Mouse (Mus musculus): ENCODE data around the gene Slc12a4. TPM values are rescaled to one million over a fixed set of nuclear protein-coding genes. Genes with fewer than 3 reads are reported as not detected.
A peak's percentile ranks its signal among the peaks of the same experiment; 100 is the strongest.
"Not testable (repeated sequence)": the region's sequence is repeated elsewhere in the genome, so short reads cannot be mapped to it uniquely, and the experiment has no call there.

Gene Slc12a4
- polyA plus RNA-seq, 1 experiment from 2014 or later, result 37.7 TPM

DNA sequence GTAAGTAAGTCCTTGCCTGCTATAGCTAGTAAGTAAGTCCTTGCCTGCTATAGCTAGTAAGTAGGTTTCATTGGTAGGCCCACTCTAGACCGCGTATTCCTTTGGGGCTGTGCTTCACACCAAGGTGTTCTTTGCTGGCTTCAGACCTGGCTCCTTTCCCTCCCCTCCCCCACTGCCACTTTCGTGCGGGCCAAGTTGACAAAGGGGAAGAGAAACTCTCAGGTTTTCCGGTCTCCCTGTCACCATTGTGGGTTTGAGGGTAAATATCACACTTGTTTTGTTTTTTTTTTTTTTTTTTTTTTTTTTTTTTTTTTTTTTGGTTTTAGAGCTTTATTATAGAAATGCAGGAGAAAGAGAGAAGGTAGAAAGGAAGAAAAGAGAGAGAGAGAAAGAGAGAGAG lies 26.6 kb upstream of the Slc12a4 start:
- WGBS, result 68% methylated on average over 5 of the region's 5 CpGs
- Histone ChIP-seq H3K4me3 (no peak overlapping the region), H3K36me3 (no peaks in the 10 kb centered on the region), H3K27me3 (ENCODE audit: low read depth, poor library complexity, severe bottlenecking) (peaks cover 6% of the 10 kb centered on the region), H3K27ac (no peak overlapping the region), H3K4me1 (peaks cover 11% of the 10 kb centered on the region; the same call in 1 of the 2 replicates), H3K9me3 (replicated peaks) (no peaks in the 10 kb centered on the region)
- DNase-seq (ENCODE audit: low spot score), result no peak

DNA sequence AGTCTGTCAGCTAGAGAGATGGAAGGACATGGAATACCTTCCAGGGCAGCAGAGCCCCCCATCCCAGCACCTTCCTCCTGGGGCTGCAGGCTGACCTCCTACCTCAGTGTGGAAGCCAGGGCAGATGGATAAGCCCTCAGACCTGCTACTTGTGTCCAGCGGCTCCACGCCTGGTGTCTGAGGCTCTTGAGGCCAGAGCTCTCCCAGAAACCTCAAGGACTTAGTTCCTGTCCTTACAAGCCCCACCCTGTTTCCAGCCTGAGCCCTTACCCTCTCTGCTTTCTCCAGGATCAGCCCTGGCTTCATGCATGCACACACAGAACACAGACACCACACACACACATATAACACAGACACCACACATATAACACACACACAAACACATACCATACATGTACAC lies 25.6 kb upstream of the Slc12a4 start:
- DNase-seq (ENCODE audit: low spot score), result no peak
- peak overlapping the region; percentile 72 for H3K27ac ChIP-seq
- no peaks in the 10 kb centered on the region for H3K36me3 ChIP-seq
- H3K9me3 ChIP-seq (replicated peaks), result no peaks in the 10 kb centered on the region
- H3K27me3 ChIP-seq (ENCODE audit: low read depth, poor library complexity, severe bottlenecking), result peaks cover 6% of the 10 kb centered on the region
- peaks cover 11% of the 10 kb centered on the region; the same call in 1 of the 2 replicates for H3K4me1 ChIP-seq
- H3K4me3 ChIP-seq, result no peak overlapping the region
- WGBS, result 81% methylated on average over 2 of the region's 2 CpGs

DNA sequence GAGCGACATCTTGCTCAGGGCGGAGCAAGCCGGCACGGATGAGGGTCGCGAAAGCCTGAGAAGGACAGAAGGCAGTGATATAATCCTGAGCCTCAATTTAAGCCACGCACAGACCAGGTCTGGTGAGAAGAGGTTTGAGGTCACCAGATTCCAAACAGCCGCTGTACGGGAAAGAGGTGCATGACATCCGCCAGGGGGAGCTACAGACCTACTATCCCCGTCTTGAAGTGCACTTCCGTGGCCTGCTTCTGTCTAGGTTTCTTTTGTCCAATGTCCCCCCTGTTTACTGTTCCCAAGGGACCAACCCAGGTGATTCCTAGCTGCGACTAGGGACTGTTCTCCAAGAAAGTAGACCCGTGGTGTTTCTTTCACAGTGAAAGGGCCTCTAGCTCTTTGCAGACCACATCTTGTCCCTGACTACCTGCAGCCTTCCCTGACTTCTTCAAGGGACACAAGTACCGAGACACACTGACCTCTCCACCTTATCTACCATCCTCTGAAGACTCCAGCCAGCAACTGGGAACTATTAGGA lies 25.0 kb upstream of the Slc12a4 start, which contains the start of gene Dus2:
Gene Dus2 (plus strand): TSS at position 482 of the 532 bp plus-strand sequence.
- Histone ChIP-seq H3K4me3 (0 out of 2 replicates have a peak within 1 kb of the TSS, but pooled peaks have one; percentile 14), H3K27ac (peak within 1 kb of the TSS; percentile 72), H3K27me3 (ENCODE audit: low read depth, poor library complexity, severe bottlenecking) (peaks cover 6% of the 10 kb centered on the region), H3K4me1 (peaks cover 11% of the 10 kb centered on the region; the same call in 1 of the 2 replicates), H3K36me3 (no peaks in the 10 kb centered on the region), H3K9me3 (replicated peaks) (no peaks in the 10 kb centered on the region)
- peak; percentile 91 for DNase-seq (ENCODE audit: low spot score)
- WGBS, result 11% methylated on average over 15 of the region's 15 CpGs

DNA sequence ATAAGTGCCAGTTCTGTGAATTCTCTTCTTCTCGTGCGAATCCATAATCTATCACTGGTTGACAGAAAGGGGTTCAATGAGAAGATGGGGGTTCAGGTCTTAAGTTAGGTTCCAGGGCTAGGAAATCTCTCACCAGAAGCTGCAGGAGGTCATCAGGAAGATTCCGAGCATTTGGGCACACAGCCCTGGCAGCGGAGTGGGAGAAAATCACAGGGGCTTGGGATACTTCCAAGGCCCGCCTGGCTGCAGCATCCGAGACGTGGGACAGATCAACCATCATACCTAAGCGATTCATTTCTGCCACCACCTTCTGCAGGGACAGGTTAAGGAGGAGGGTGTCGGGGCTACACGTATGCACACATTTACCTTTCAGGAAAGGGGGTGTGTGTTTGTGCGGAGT lies 22.6 kb upstream of the Slc12a4 start:
- H3K9me3 ChIP-seq (replicated peaks), result no peaks in the 10 kb centered on the region
- no peak for DNase-seq (ENCODE audit: low spot score)
- H3K4me3 ChIP-seq, result no peak overlapping the region
- H3K4me1 ChIP-seq, result peaks cover 11% of the 10 kb centered on the region; the same call in 1 of the 2 replicates
- H3K27ac ChIP-seq, result no peak overlapping the region
- 87% methylated on average over 11 of the region's 11 CpGs for WGBS
- H3K36me3 ChIP-seq, result no peaks in the 10 kb centered on the region
- peaks cover 6% of the 10 kb centered on the region for H3K27me3 ChIP-seq (ENCODE audit: low read depth, poor library complexity, severe bottlenecking)

DNA sequence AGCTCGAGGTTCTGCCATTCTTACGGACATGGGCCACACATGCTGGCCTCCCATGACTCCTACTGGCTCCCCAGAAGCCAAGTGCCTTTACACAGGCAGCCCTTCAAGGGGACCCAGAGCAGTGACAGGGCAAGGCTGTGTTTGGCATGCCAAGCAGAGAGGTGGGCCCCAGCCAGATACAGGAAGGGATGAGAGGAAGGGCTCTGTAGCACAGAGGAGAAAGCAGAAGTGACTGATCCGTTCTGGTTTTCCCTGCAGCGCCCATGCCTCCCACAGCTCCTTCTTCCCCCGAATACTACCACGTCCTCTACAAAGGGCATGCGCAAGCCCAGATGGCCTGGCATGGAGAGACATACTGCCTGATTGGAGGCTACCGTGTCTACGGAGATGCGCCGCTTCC lies 17.5 kb upstream of the Slc12a4 start:
- not testable (repeated sequence) for DNase-seq (ENCODE audit: low spot score); H3K27me3 ChIP-seq (ENCODE audit: low read depth, poor library complexity, severe bottlenecking); H3K9me3 ChIP-seq (replicated peaks); H3K36me3 ChIP-seq; H3K4me3 ChIP-seq; H3K4me1 ChIP-seq; H3K27ac ChIP-seq
- WGBS, result 84% methylated on average over 11 of the region's 11 CpGs

DNA sequence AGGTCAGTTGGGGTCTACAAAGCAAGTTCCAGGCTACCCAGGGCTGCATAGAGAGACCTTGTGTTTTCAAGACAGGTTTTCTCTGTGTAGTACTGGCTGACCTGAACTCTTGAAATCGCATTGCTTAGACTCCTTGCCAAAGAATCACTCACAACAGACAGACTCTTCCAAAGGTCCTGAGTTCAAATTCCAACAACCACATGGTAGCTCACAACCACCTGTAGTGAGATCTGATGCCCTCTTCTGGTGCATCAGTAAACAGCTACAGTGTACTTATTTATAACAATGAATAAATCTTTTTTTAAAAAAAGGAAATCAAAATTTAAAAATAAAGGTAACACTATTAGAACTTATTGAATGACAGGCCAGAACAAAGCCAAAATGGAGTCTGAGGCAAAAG lies 15.2 kb upstream of the Slc12a4 start:
- Histone ChIP-seq H3K27ac (no peak overlapping the region), H3K27me3 (ENCODE audit: low read depth, poor library complexity, severe bottlenecking) (no peaks in the 10 kb centered on the region), H3K4me3 (no peak overlapping the region), H3K9me3 (replicated peaks) (no peaks in the 10 kb centered on the region; the same call in 1 of the 2 replicates), H3K36me3 (no peaks in the 10 kb centered on the region), H3K4me1 (no peaks in the 10 kb centered on the region)
- DNase-seq (ENCODE audit: low spot score), result no peak
- WGBS, result 95% methylated on average over 1 of the region's 1 CpGs

DNA sequence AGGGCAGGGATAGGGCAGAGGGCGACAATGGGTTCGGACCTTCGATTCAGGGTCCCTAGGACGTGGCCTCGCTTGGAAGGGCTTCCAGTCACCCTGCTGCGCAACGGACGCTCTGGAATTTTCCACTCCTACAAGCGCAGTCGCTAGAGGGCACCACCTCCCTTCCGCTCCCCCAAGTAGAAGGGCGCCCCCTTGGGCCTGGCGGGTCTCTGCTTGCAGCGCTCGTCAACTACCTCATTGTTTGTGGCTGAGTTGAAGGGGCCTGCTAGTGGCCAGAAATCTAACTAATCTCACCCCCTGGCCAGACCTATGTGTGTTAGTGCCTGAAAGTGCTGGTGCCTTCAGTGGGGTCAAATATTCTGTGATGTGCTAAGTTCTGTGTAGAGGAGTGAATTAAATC lies 13.4 kb upstream of the Slc12a4 start, which contains the start of gene Dpep3:
Gene Dpep3 (minus strand): TSS at position 105 of the 400 bp plus-strand sequence.
- Histone ChIP-seq H3K4me3 (no peak within 1 kb of the TSS), H3K9me3 (replicated peaks) (no peaks in the 10 kb centered on the region; the same call in 1 of the 2 replicates), H3K36me3 (no peaks in the 10 kb centered on the region), H3K27me3 (ENCODE audit: low read depth, poor library complexity, severe bottlenecking) (no peaks in the 10 kb centered on the region), H3K27ac (no peak within 1 kb of the TSS), H3K4me1 (no peaks in the 10 kb centered on the region)
- no peak for DNase-seq (ENCODE audit: low spot score)
- 91% methylated on average over 15 of the region's 15 CpGs for WGBS

DNA sequence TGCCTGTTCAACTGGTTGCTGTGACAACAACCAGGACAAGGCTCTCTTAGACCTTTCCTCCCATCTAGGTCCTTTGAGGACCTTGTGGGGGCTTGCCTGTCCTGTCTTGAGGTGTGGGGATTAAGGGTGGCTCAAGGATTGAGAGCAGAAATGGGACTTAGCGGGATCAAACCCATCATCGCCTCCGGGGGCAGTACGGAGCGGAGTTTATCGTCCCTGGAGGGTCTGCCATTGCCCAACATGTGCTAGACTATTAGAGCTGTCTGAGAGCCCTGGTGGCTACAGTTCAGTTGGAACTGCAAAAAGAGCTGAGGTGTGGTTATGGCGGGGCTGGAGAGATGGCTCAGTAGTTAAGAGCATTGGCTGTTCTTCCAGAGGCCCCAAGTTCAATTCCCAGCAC lies 9.5 kb upstream of the Slc12a4 start:
- H3K27me3 ChIP-seq (ENCODE audit: low read depth, poor library complexity, severe bottlenecking), result no peaks in the 10 kb centered on the region
- no peaks in the 10 kb centered on the region for H3K4me1 ChIP-seq
- no peak for DNase-seq (ENCODE audit: low spot score)
- no peaks in the 10 kb centered on the region; the same call in 1 of the 2 replicates for H3K9me3 ChIP-seq (replicated peaks)
- 69% methylated on average over 7 of the region's 7 CpGs for WGBS
- H3K4me3 ChIP-seq, result no peak overlapping the region
- H3K27ac ChIP-seq, result no peak overlapping the region
- no peaks in the 10 kb centered on the region for H3K36me3 ChIP-seq

DNA sequence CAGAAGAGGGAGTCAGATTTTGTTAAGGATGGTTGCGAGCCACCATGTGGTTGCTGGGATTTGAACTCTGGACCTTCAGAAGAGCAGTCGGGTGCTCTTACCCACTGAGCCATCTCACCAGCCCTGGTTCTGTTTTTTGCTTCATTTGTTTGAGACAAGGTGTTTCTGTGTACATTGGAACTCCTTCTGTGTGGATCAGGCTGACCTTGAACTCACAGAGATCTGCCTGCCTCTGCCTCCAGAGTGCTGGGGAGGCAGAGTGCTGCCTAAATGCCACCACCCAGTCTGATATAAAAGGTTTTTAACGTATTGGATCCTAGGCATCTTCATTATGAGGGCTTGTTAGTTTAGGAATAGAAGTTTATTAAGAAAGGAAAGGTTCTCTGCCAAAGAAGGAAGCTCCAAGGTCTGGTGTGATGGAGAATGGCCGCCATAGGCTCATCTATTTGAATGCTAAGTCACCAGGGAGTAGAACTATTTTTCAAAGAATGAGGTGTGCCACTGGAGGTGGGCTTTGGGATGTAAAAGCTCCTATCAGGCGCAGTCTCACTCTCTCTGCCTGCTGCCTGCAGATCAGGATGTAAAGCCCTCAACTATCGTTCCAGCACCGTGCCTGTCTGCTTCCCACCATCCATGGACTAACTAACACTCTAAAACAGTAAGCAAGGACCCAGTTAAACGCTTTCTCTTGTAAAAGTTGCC lies 5.3 kb upstream of the Slc12a4 start:
- H3K9me3 ChIP-seq (replicated peaks), result no peaks in the 10 kb centered on the region
- peaks cover 13% of the 10 kb centered on the region for H3K4me1 ChIP-seq
- H3K4me3 ChIP-seq, result no peak overlapping the region
- WGBS, result 78% methylated on average over 8 of the region's 8 CpGs
- H3K27ac ChIP-seq, result no peak overlapping the region
- no peak for DNase-seq (ENCODE audit: low spot score)
- H3K27me3 ChIP-seq (ENCODE audit: low read depth, poor library complexity, severe bottlenecking), result peaks cover 14% of the 10 kb centered on the region
- no peaks in the 10 kb centered on the region for H3K36me3 ChIP-seq

DNA sequence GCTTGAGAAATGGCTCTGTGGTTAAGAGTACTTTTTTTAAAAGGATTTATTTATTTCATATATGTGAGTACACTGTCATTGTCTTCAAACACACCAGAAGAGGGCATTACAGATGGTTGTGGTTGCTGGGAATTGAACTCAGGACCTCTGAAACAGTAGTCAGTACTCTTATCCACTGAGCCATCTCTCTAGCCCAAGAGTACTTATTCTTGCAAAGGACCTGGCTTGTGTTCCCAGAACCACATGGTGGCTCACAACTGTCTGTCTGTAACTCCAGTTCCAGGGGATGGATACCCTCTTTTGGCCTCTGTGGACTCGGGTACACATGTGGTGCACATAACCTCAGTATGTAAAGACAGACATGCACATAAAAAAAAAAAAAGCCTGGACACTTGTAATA lies 3.5 kb upstream of the Slc12a4 start:
- no peak overlapping the region for H3K4me3 ChIP-seq
- H3K27me3 ChIP-seq (ENCODE audit: low read depth, poor library complexity, severe bottlenecking), result peaks cover 14% of the 10 kb centered on the region
- H3K9me3 ChIP-seq (replicated peaks), result no peaks in the 10 kb centered on the region
- H3K4me1 ChIP-seq, result peaks cover 31% of the 10 kb centered on the region
- no peaks in the 10 kb centered on the region for H3K36me3 ChIP-seq
- 97% methylated on average over 1 of the region's 1 CpGs for WGBS
- H3K27ac ChIP-seq, result no peak overlapping the region
- no peak for DNase-seq (ENCODE audit: low spot score)

DNA sequence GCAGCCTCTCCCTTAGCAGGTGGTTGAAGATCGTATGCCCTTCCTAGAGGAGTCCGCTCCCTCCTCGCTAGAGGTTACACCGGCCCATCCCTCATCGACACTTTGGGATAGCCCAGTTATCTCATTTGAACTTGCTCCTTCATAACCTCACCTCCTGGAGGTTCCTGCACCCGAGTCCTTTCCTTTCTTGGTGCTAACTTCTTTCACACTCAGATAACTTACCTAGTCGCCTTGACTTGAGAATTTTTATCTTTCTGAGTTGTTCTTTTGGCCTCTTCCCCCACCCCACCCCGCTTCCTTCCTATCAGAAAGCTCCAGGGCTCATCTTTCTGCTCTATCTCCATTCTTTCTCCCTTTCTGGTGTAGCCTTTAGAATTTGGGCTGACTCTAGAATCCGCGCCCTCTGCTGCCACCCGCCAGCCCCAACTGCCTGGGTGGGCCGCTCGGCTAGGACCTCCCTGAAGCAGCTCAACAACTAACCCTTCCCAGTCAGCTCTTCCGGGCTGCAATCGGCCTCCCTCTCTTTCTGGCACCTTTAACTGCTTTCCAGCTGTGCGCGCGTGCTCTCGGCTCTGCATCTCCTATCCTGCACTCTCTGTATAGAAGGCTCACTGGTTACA lies 905 bp upstream of the Slc12a4 start:
- peaks cover 41% of the 10 kb centered on the region for H3K4me1 ChIP-seq
- peak overlapping the region; percentile 93 for H3K27ac ChIP-seq

DNA sequence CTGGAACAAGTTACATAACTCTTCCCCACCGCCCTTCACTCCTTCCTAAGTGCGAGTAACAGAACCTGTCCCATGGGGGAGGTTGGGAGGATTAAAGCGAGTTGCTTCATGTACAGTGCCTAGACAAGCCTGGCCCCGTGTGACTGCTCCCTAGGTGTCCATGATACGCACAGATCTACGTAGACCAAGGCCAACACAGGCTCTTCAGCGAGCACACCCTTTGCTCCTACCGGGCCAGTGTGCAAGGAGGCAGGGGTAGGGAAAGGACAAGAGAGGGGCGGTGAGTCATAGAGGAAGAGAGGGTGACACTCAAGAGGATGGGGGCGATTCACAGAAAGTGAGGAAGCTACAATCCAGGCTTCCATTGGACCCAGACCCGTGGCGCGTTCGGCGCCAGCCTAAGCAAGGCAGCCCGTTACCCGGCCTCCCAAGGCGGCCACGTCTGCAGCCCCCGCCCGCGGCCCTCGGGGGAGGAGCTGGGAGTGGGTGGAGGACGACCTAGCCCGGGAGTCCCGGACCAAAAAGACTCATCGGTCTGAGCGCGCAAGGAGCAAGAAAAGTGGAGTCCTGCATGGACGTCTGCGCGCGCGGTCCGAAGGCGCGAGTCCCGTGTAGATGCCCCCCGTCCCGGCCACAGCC lies 512 bp downstream of the Slc12a4 start:
- H3K4me3 ChIP-seq, result peak overlapping the region; percentile 87
- H3K9me3 ChIP-seq (replicated peaks), result no peaks in the 10 kb centered on the region
- peak; percentile 77 for DNase-seq (ENCODE audit: low spot score)
- H3K27ac ChIP-seq, result peak overlapping the region; percentile 93
- H3K27me3 ChIP-seq (ENCODE audit: low read depth, poor library complexity, severe bottlenecking), result peaks cover 14% of the 10 kb centered on the region
- WGBS, result 3% methylated on average over 38 of the region's 40 CpGs
- H3K4me1 ChIP-seq, result peaks cover 41% of the 10 kb centered on the region
- H3K36me3 ChIP-seq, result peaks cover 13% of the 10 kb centered on the region; the same call in 1 of the 2 replicates

More for the DNA sequence above, 905 bp upstream of the Slc12a4 start:
- H3K9me3 ChIP-seq (replicated peaks), result no peaks in the 10 kb centered on the region
- H3K4me3 ChIP-seq, result peak overlapping the region; percentile 87
- peak; percentile 84 for DNase-seq (ENCODE audit: low spot score)
- WGBS, result 5% methylated on average over 19 of the region's 19 CpGs
- peaks cover 14% of the 10 kb centered on the region for H3K27me3 ChIP-seq (ENCODE audit: low read depth, poor library complexity, severe bottlenecking)
- H3K36me3 ChIP-seq, result 0 out of 2 replicates have a peak, but pooled peaks cover 4% of the 10 kb centered on the region

Measured in limb, embryonic 10.5 days (tissue).